Mouse (Mus musculus): ENCODE data around the gene Olfr1259.
"Not testable (repeated sequence)": the region's sequence is repeated elsewhere in the genome, so short reads cannot be mapped to it uniquely, and the experiment has no call there.

Gene Olfr1259

GRCm38 (mm10) chr2:89948564-89948963, at the start of gene Olfr1259:
TSS of gene Olfr1259 (minus strand) at chr2:89948664.
- no peak for DNase-seq (ENCODE audit: low spot score)

- no peak for DNase-seq (ENCODE audit: low spot score)
Observed at GRCm38 (mm10) chr2:89990921-89991320, 42.5 kb upstream of the Olfr1259 start, which contains the start of gene Olfr1261. TSS of gene Olfr1261 (plus strand) at chr2:89991221.

GRCm38 (mm10) chr2:89977709-89978108, 29.2 kb upstream of the Olfr1259 start:
- no peak for DNase-seq (ENCODE audit: low spot score)

GRCm38 (mm10) chr2:89974184-89974583, 25.7 kb upstream of the Olfr1259 start, which contains the start of gene Olfr1260:
TSS of gene Olfr1260 (plus strand) at chr2:89974340.
- no peak for DNase-seq (ENCODE audit: low spot score)

- no peak for DNase-seq (ENCODE audit: low spot score)
Observed at GRCm38 (mm10) chr2:89927009-89927408, 21.5 kb downstream of the Olfr1259 start, which contains the start of gene Olfr1258. TSS of gene Olfr1258 (plus strand) at chr2:89927309.

GRCm38 (mm10) chr2:89912616-89913015, 35.8 kb downstream of the Olfr1259 start:
- not testable (repeated sequence) for DNase-seq (ENCODE audit: low spot score)

Data from adipocyte (in vitro differentiated cells).